Mouse (Mus musculus) hindbrain, embryonic 14.5 days (tissue): ENCODE data around the gene Dis3l2. TPM values are rescaled to one million over a fixed set of nuclear protein-coding genes. Genes with fewer than 3 reads are reported as not detected.
A peak's percentile ranks its signal among the peaks of the same experiment; 100 is the strongest.

Experiments
- ATAC-seq: fragments of 200-750 bp; cut with Nextera tagmentation; 2 replicates; pipeline ENCODE4 v1.8.0; 2017; ENCODE audit warnings: moderate number of reproducible peaks, mild to moderate bottlenecking, moderate TSS enrichment, moderate library complexity; ENCODE audit not compliant: low FRiP score
- DNase-seq: peaks from one replicate; pipeline ENCODE4 v3.0.0-alpha.2; 2015; ENCODE audit warnings: low spot score
- H3K27ac ChIP-seq: fragments of 300-500 bp; sonication (generic); 2 replicates; pipeline ENCODE4 v1.5.1; 2014; ENCODE audit warnings: mild to moderate bottlenecking, moderate library complexity
- H3K27me3 ChIP-seq: fragments of 300-500 bp; sonication (generic); 2 replicates; pipeline ENCODE4 v1.6.1; 2014; ENCODE audit warnings: mild to moderate bottlenecking, low read length, mixed read lengths; ENCODE audit not compliant: control insufficient read depth, insufficient read depth
- H3K36me3 ChIP-seq: fragments of 300-500 bp; sonication (generic); replicated peaks from 2 replicates; pipeline ENCODE4 v1.6.1; 2014; ENCODE audit not compliant: control insufficient read depth, insufficient read depth
- H3K4me1 ChIP-seq: fragments of 300-500 bp; sonication (generic); replicated peaks from 2 replicates; pipeline ENCODE4 v1.6.1; 2014; ENCODE audit warnings: antibody characterized with exemption, low read length, mixed read lengths; ENCODE audit not compliant: control insufficient read depth, insufficient read depth
- H3K4me2 ChIP-seq: fragments of 300-500 bp; sonication (generic); replicated peaks from 2 replicates; pipeline ENCODE4 v1.6.1; 2014; ENCODE audit warnings: mild to moderate bottlenecking, moderate library complexity
- H3K4me3 ChIP-seq: fragments of 300-500 bp; sonication (generic); replicated peaks from 2 replicates; pipeline ENCODE4 v1.5.1; 2014; ENCODE audit warnings: mild to moderate bottlenecking, low read length
- H3K9ac ChIP-seq: fragments of 300-500 bp; sonication (generic); 2 replicates; pipeline ENCODE4 v1.6.1; 2014
- H3K9me3 ChIP-seq: fragments of 300-500 bp; sonication (generic); 2 replicates; pipeline ENCODE4 v1.6.1; 2016; ENCODE audit warnings: low read length; ENCODE audit not compliant: control insufficient read depth
- WGBS: fragments of 180-500 bp; shearing (Covaris S2); extraction: QIAGEN DNeasy Blood & Tissue Kit; methylation state at CpG from one replicate; pipeline ENCODE4 v1.1.7; 2014; 5-methylcytosine and 5-hydroxymethylcytosine counted together
- polyA plus RNA-seq: library from polyadenylated mRNA; unstranded; fragments of >200 nt; fragmentation: Nextera tagmentation; extraction: Ambion mirVana; gene quantifications from 2 replicates; pipeline ENCODE4 v1.2.1, GENCODE M21; 2014

The Dis3l2 gene
- polyA plus RNA-seq, 1 experiment from 2014 or later, result 38.9 TPM

DNA sequence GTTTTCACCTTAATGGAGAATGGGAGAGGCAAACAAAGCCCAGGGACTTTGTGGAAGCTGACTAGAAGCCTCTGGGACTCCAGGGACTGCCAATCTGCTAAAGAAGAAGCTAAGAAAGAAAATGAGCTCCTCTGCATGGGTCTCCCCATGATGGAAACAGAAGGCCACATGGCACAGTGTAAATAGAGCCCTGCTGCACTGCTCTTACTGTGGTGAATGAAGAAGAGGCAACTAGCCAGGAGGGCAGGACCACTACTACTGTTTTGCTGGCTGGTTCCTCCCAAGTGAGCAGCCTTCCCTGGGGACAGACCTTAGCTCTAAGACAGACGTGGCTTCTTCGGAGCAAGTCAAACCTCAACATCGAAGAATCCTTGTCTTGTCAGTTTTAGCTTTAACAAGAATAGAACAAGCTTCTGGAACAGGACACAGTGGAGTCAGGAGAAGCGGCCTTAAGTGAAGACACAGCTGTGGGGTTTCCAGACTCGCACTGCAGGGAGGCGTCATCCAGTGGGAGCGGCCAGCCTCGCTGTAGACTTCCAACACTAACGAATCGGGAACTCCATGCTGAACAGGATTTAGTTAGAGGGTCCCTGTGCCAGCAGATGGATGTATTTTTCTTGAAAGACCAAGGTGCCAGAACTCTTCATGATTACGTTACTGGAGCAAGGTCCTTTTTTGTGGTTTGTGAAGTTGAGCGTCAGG lies 307.2 kb downstream of the Dis3l2 start:
- H3K4me3 ChIP-seq, result no peak overlapping the region
- H3K4me1 ChIP-seq, result no peaks in the 10 kb centered on the region
- H3K27me3 ChIP-seq, result no peaks in the 10 kb centered on the region
- no peak for ATAC-seq
- no peaks in the 10 kb centered on the region for H3K9me3 ChIP-seq
- no peak overlapping the region for H3K9ac ChIP-seq
- 72% methylated on average over 12 of the region's 12 CpGs for WGBS
- H3K27ac ChIP-seq, result no peak overlapping the region
- no peak overlapping the region for H3K4me2 ChIP-seq
- DNase-seq, result no peak
- H3K36me3 ChIP-seq, result no peaks in the 10 kb centered on the region

DNA sequence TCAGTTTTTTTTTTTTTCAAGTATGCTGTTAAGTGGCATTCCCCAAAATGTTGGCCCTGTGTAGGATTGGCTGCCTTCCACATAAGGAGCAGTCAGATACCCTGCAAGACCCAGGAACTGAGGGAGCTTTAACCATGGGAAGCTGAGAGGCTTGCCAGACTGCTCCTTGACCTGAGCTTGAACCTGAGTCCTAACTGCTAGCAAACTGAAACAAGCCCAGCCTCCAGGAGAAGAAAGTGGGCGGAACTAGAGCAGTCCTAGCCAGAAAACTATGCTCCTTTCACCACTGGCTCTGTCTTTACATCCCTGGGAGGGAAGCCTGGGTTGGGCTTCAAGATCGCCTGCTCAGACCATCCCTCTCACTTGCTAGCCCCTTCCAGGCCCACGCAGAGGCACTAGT lies 308.1 kb downstream of the Dis3l2 start:
- H3K36me3 ChIP-seq, result no peaks in the 10 kb centered on the region
- no peak overlapping the region for H3K4me3 ChIP-seq
- no peak overlapping the region for H3K4me2 ChIP-seq
- H3K9ac ChIP-seq, result no peak overlapping the region
- H3K27ac ChIP-seq, result no peak overlapping the region
- ATAC-seq (no peak), DNase-seq (no peak)
- H3K9me3 ChIP-seq, result no peaks in the 10 kb centered on the region
- 58% methylated on average over 3 of the region's 3 CpGs for WGBS
- no peaks in the 10 kb centered on the region for H3K27me3 ChIP-seq
- no peaks in the 10 kb centered on the region for H3K4me1 ChIP-seq

DNA sequence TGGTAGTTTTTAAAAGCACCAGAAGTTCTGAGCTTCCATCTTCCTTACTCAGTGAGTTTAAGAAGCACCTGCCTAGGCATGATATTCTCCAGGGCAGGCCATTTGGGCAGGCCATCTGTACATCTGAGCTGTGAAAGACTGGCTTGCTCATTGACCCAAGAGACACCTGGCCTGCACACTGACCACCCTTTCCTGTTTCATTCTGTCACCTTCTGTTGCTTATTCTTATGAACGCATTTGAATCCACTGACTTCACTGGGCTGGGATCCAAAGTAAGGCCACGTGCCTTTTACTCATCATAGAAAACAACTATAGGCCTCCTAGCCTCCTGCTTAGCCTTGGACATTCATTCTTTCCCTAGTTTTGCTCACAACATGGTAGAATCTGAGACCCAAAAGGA lies 309.0 kb downstream of the Dis3l2 start:
- H3K27me3 ChIP-seq, result no peaks in the 10 kb centered on the region
- H3K27ac ChIP-seq, result no peak overlapping the region
- no peak overlapping the region for H3K9ac ChIP-seq
- DNase-seq, result no peak
- WGBS, result 84% methylated on average over 2 of the region's 2 CpGs
- no peaks in the 10 kb centered on the region for H3K36me3 ChIP-seq
- no peaks in the 10 kb centered on the region for H3K9me3 ChIP-seq
- no peak overlapping the region for H3K4me3 ChIP-seq
- ATAC-seq, result no peak
- no peak overlapping the region for H3K4me2 ChIP-seq
- no peaks in the 10 kb centered on the region for H3K4me1 ChIP-seq

DNA sequence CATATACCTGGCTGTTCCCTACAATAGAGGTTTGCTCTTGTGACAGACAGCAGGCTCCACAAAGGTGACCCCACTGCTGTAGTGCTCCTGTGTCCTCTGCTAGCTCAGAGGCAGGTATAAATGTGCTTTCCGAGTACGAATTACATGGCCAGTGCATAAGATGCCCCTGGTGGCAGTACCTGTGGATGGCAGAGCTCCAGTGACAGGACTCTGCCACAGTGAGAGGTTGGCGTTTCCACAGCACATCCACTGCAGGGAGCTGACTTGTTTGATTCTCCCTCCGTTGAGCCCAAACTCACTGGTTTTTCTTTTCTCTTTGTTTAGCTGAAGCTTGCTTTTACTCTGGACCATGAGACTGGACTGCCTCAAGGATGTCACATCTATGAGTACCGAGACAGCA lies 317.1 kb downstream of the Dis3l2 start:
- 83% methylated on average over 5 of the region's 5 CpGs for WGBS
- Histone ChIP-seq H3K4me2 (no peak overlapping the region), H3K27ac (no peak overlapping the region), H3K4me1 (no peaks in the 10 kb centered on the region), H3K36me3 (peaks cover 8% of the 10 kb centered on the region; the same call in 1 of the 2 replicates), H3K27me3 (no peaks in the 10 kb centered on the region), H3K4me3 (no peak overlapping the region), H3K9me3 (no peaks in the 10 kb centered on the region), H3K9ac (no peak overlapping the region)
- DNase-seq (no peak), ATAC-seq (no peak)

DNA sequence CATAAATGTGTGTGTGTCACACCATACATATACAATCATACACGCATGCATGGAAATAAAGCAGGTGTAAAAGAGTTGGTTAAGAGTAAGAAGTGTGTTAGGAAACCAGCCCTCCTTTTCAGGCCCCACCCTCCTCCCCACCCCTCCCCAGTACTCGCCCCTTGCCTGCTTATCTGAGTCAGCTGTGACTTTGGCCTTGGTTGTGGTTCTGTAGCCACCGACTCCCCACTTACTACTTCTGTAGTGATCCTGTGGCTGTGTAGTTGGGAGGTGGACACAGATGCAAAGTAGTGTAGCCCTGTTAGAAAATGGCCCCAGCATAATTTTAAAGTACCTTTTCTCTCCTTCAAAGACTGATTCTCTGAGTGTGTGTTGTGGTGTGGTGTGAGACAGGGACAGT lies 318.0 kb downstream of the Dis3l2 start:
- DNase-seq (no peak), ATAC-seq (no peak)
- Histone ChIP-seq H3K4me3 (no peak overlapping the region), H3K4me1 (no peaks in the 10 kb centered on the region), H3K27ac (no peak overlapping the region), H3K36me3 (peaks cover 8% of the 10 kb centered on the region; the same call in 1 of the 2 replicates), H3K4me2 (no peak overlapping the region), H3K9ac (no peak overlapping the region), H3K9me3 (no peaks in the 10 kb centered on the region), H3K27me3 (no peaks in the 10 kb centered on the region)
- WGBS, result 90% methylated on average over 3 of the region's 3 CpGs

DNA sequence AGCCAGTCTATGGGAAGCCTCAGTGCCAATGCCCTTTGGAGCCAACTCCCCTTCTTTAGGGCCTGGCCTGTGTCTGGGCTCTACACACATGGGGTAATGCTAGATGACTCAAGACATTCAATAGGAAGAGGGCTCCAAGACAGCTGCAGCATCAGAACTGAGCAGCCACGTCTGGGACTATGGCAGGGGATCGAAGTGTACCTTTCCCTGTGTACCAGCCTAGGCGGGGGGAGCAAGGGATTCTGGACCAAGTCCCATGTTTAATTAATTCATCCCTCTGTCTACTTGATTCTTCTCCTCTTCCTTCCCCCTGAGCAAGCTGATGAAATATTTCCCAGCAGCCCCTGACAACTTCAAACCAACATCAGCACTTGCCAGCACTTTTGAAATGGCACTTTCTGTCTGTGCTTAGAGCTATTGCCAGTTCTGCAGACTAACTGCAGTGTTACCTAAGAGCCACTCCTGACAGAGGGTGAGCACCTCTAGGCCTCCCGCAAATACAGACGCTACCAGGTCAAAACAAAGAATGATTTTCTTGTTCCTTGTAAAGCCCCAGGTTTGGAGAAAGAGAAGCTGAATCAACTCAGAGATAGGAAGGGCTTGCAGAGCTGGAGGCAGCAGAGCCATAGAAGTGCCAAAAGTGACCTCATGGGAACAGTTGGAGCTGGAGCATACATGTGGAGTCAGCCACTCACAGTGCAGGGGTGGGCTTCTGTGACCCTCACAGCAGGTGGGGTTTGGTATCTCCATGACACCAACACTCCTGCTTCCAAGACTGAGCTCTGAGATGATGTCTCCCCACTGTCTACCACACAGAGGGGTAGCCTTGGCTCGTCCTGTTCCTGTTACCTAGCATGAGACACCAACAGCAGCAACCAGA lies 319.9 kb downstream of the Dis3l2 start:
- Histone ChIP-seq H3K9me3 (no peaks in the 10 kb centered on the region), H3K36me3 (peaks cover 8% of the 10 kb centered on the region; the same call in 1 of the 2 replicates), H3K9ac (no peak overlapping the region), H3K4me3 (no peak overlapping the region), H3K4me2 (no peak overlapping the region), H3K4me1 (no peaks in the 10 kb centered on the region), H3K27ac (peak overlapping the region; percentile 20; the same call in 1 of the 2 replicates), H3K27me3 (no peaks in the 10 kb centered on the region)
- DNase-seq (no peak), ATAC-seq (peak; percentile 37)
- 87% methylated on average over 6 of the region's 6 CpGs for WGBS

DNA sequence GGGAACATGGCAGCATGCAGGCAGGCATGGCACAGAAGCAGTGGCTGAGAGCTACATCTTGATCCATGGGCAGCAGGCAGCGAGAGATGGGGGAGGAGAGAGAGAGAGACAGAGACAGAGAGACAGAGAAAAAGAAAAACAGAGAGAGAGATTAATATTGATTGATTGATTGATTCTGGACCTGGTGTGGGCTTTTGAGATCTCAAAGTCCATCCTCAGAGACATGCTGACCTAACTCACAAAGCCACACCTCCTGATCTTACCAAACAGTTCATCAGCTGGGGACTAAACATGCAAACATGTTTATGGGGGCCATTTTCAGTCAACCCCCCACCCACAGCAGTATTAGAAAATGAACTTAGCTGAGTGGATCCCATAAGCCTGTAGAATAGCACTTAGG lies 321.4 kb downstream of the Dis3l2 start:
- H3K4me2 ChIP-seq, result no peak overlapping the region
- H3K4me3 ChIP-seq, result no peak overlapping the region
- H3K27me3 ChIP-seq, result no peaks in the 10 kb centered on the region
- no peak overlapping the region for H3K9ac ChIP-seq
- H3K4me1 ChIP-seq, result no peaks in the 10 kb centered on the region
- no peak for DNase-seq
- no peaks in the 10 kb centered on the region for H3K9me3 ChIP-seq
- no peak for ATAC-seq
- 73% methylated on average over 1 of the region's 1 CpGs for WGBS
- H3K36me3 ChIP-seq, result peaks cover 8% of the 10 kb centered on the region; the same call in 1 of the 2 replicates
- no peak overlapping the region for H3K27ac ChIP-seq

DNA sequence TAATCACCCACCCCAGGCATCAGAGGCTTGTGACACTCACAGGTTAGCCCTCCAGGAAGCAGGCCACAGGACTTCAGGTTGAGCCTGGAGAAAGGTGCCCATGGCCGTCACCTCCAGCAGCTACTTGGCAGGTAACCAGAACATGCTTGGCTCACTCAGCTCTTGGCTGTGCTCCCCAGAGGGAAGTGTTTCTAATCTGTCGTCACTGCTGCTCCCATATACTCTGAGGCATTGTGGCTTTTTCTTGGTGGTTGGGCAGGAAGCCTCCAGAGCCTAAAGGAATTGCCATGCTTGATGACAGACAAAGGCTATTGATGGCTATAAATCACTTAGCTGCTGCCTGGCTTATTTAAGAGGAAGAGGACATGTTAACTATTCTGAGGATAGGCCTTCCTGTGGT lies 325.2 kb downstream of the Dis3l2 start:
- Histone ChIP-seq H3K9ac (no peak overlapping the region), H3K4me3 (no peak overlapping the region), H3K36me3 (no peaks in the 10 kb centered on the region; the same call in 1 of the 2 replicates), H3K27me3 (no peaks in the 10 kb centered on the region), H3K27ac (no peak overlapping the region), H3K4me1 (no peaks in the 10 kb centered on the region), H3K9me3 (no peaks in the 10 kb centered on the region), H3K4me2 (no peak overlapping the region)
- ATAC-seq (no peak), DNase-seq (no peak)
- 43% methylated on average over 2 of the region's 2 CpGs for WGBS

DNA sequence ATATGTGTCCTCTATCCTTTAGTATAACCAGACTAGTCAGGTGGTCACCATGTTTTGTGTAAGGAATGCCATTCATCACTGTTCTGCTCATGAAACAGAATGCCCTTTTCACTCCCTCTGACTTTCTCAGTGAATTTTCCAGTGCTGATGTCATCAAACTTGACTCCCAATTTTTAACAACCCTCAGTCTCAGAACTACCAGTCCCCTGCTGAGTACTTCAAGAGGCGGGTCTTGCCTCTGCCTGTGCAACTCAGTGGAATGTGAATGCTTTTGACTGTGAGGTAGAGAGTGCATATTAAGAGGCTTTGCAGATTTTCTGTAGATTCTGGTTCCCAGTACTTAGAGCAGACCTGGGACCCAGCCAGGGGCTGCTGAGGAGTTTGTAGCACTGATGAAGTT lies 327.0 kb downstream of the Dis3l2 start:
- no peaks in the 10 kb centered on the region for H3K36me3 ChIP-seq
- WGBS, result 62% methylated on average over 1 of the region's 1 CpGs
- H3K4me1 ChIP-seq, result peaks cover 9% of the 10 kb centered on the region; the same call in 1 of the 2 replicates
- H3K9me3 ChIP-seq, result no peaks in the 10 kb centered on the region
- no peak overlapping the region for H3K9ac ChIP-seq
- no peak overlapping the region for H3K4me2 ChIP-seq
- ATAC-seq (no peak), DNase-seq (no peak)
- no peak overlapping the region for H3K27ac ChIP-seq
- H3K27me3 ChIP-seq, result no peaks in the 10 kb centered on the region
- no peak overlapping the region for H3K4me3 ChIP-seq
